ENCODE assay signal across 9 mouse cellular contexts in genomic region chr16:83420676-83421075, GRCm38 (mm10).
A peak's percentile ranks its signal among the peaks of the same experiment; 100 is the strongest.
DNase-seq lines count a peak whose midpoint lies in the region; ATAC-seq lines count a peak whose summit lies in the region.
"Had no signal": no experiment of that assay in that cellular context is flagged by ENCODE, and none has a peak within 500 bp of the region (broad histone marks: within the 10 kb centered on the region; RNA-seq: fewer than 3 reads in every experiment).

No protein-coding gene starts in this region.

- WGBS in lung, embryonic 15.5 days, result 29% methylated on average over 1 of the region's 1 CpGs

- peak; percentile 98 for ATAC-seq in cerebellum, adult (ENCODE audit: insufficient number of reproducible peaks, low FRiP score, low TSS enrichment)
- ATAC-seq in lung, embryonic 15.5 days (ENCODE audit: borderline replicate concordance, extremely low read depth, low FRiP score, low TSS enrichment), result peak; percentile 46; the same call in 1 of the 2 replicates
- ATAC-seq in erythroid progenitor cell, adult 5-6 weeks (replicated peaks; ENCODE audit: low FRiP score, poor library complexity, severe bottlenecking), result no peak

- no peak overlapping the region for H3K27ac ChIP-seq in lung, embryonic 15.5 days

- H3K9me3 ChIP-seq in lung, embryonic 15.5 days, result no peaks in the 10 kb centered on the region

- H3K36me3 ChIP-seq in lung, embryonic 15.5 days, result no peaks in the 10 kb centered on the region

- no peak overlapping the region for H3K4me2 ChIP-seq in lung, embryonic 15.5 days

- DNase-seq in cerebellum, postnatal 4 days (ENCODE audit: low spot score in 2 of 2), result no peak
- peak; percentile 57 for DNase-seq in cerebellum, adult 11 months
- peak; percentile 16 for DNase-seq in gastrocnemius, postnatal 14 days
- no peak for DNase-seq in testis, postnatal 10 days (ENCODE audit: low spot score)
- DNase-seq in thymus, adult 18-20 months, result no peak
- DNase-seq: kidney, postnatal 4 days had no signal

- H3K27me3 ChIP-seq in lung, embryonic 15.5 days, result no peaks in the 10 kb centered on the region

- intact Hi-C loops in gastrocnemius, postnatal 14 days (cut with DNase I; ENCODE audit: low total_unique reads), result no loop called here

- no peak overlapping the region for H3K9ac ChIP-seq in lung, embryonic 15.5 days

- H3K4me1 ChIP-seq in lung, embryonic 15.5 days, result no peaks in the 10 kb centered on the region

- no peak overlapping the region for H3K4me3 ChIP-seq in lung, embryonic 15.5 days

Comparison
In these comparisons a context has a peak if more than half of its experiments do, and no peak if none do; other contexts are left out.
1. DNase-seq: peak in cerebellum, adult 11 months (single experiment) and gastrocnemius, postnatal 14 days (single experiment); none in cerebellum, postnatal 4 days (0 of 2), testis, postnatal 10 days (single experiment) and thymus, adult 18-20 months (0 of 2).